Mouse (Mus musculus) neural tube, embryonic 14.5 days (tissue): ENCODE measurements around the gene 4930469K13Rik. TPM values are rescaled to one million over a fixed set of nuclear protein-coding genes. Genes with fewer than 3 reads are reported as not detected.

Experiments
- ATAC-seq: fragments of 200-750 bp; cut with Nextera tagmentation; 2 replicates; pipeline ENCODE4 v1.8.0; 2017; ENCODE audit warnings: low read depth, mild to moderate bottlenecking, moderate TSS enrichment, moderate library complexity
- H3K27ac ChIP-seq: fragments of 300-500 bp; sonication (generic); 2 replicates; pipeline ENCODE4 v1.5.1; 2014; ENCODE audit warnings: low read depth, mild to moderate bottlenecking, control low read depth, low read length, moderate library complexity, mixed read lengths
- H3K27me3 ChIP-seq: fragments of 300-500 bp; sonication (generic); 2 replicates; pipeline ENCODE4 v1.6.1; 2014; ENCODE audit warnings: low read length; ENCODE audit not compliant: control insufficient read depth, insufficient read depth
- H3K36me3 ChIP-seq: fragments of 300-500 bp; sonication (generic); 2 replicates; pipeline ENCODE4 v1.6.1; 2014; ENCODE audit warnings: low read length, mixed read lengths; ENCODE audit not compliant: control insufficient read depth, insufficient read depth
- H3K4me1 ChIP-seq: fragments of 300-500 bp; sonication (generic); 2 replicates; pipeline ENCODE4 v1.6.1; 2014; ENCODE audit warnings: low read length; ENCODE audit not compliant: control insufficient read depth, insufficient read depth
- H3K4me2 ChIP-seq: fragments of 300-500 bp; sonication (generic); 2 replicates; pipeline ENCODE4 v1.6.1; 2014; ENCODE audit warnings: mild to moderate bottlenecking, low read depth, low read length, control low read depth
- H3K4me3 ChIP-seq: fragments of 300-500 bp; sonication (generic); 2 replicates; pipeline ENCODE4 v1.5.1; 2014; ENCODE audit warnings: low read depth, low read length, control low read depth, mixed read lengths
- H3K9ac ChIP-seq: fragments of 300-500 bp; sonication (generic); replicated peaks from 2 replicates; pipeline ENCODE4 v1.6.1; 2014; ENCODE audit warnings: low read depth, mild to moderate bottlenecking, control low read depth, low read length, mixed read lengths
- H3K9me3 ChIP-seq: fragments of 300-500 bp; sonication (generic); 2 replicates; pipeline ENCODE4 v1.6.1; 2016; ENCODE audit warnings: low read length; ENCODE audit not compliant: control insufficient read depth
- WGBS: fragments of 180-500 bp; shearing (Covaris S2); extraction: QIAGEN DNeasy Blood & Tissue Kit; methylation state at CpG from one replicate; pipeline ENCODE4 v1.1.7; 2014; 5-methylcytosine and 5-hydroxymethylcytosine counted together
- polyA plus RNA-seq: library from polyadenylated mRNA; unstranded; fragments of >200 nt; fragmentation: Nextera tagmentation; extraction: Ambion mirVana; gene quantifications from 2 replicates; pipeline ENCODE4 v1.2.1, GENCODE M21; 2014

The 4930469K13Rik gene
- polyA plus RNA-seq, 1 experiment from 2014 or later = 41.4 TPM

GRCm38 (mm10) chr11:34034794-34035193 is 63.6 kb downstream of the 4930469K13Rik start:
- no peak for ATAC-seq
- no peaks in the 10 kb centered on the region for H3K9me3 ChIP-seq
- no peaks in the 10 kb centered on the region for H3K27me3 ChIP-seq
- H3K4me1 ChIP-seq = no peaks in the 10 kb centered on the region
- no peak overlapping the region for H3K4me2 ChIP-seq
- 79% methylated on average over 2 of the region's 2 CpGs for WGBS
- H3K27ac ChIP-seq = no peak overlapping the region
- no peak overlapping the region for H3K9ac ChIP-seq
- no peaks in the 10 kb centered on the region for H3K36me3 ChIP-seq
- H3K4me3 ChIP-seq = no peak overlapping the region

- no peak overlapping the region for H3K9ac ChIP-seq
- ATAC-seq = no peak
- no peaks in the 10 kb centered on the region for H3K9me3 ChIP-seq
- no peaks in the 10 kb centered on the region for H3K4me1 ChIP-seq
- H3K27me3 ChIP-seq = no peaks in the 10 kb centered on the region
- no peaks in the 10 kb centered on the region for H3K36me3 ChIP-seq
- H3K4me3 ChIP-seq = no peak overlapping the region
- no peak overlapping the region for H3K4me2 ChIP-seq
- 94% methylated on average over 5 of the region's 5 CpGs for WGBS
- H3K27ac ChIP-seq = no peak overlapping the region
Observed at GRCm38 (mm10) chr11:34034008-34034505, 64.3 kb downstream of the 4930469K13Rik start.

- 74% methylated on average over 8 of the region's 8 CpGs for WGBS
- Histone ChIP-seq H3K4me1 (no peaks in the 10 kb centered on the region), H3K9me3 (no peaks in the 10 kb centered on the region), H3K27me3 (no peaks in the 10 kb centered on the region), H3K27ac (no peak overlapping the region), H3K4me3 (no peak overlapping the region), H3K36me3 (no peaks in the 10 kb centered on the region), H3K9ac (no peak overlapping the region), H3K4me2 (no peak overlapping the region)
- no peak for ATAC-seq
Observed at GRCm38 (mm10) chr11:34031015-34031805, 67.1 kb downstream of the 4930469K13Rik start.

GRCm38 (mm10) chr11:34029658-34030057 is 68.7 kb downstream of the 4930469K13Rik start:
- Histone ChIP-seq H3K9ac (no peak overlapping the region), H3K4me3 (no peak overlapping the region), H3K27me3 (no peaks in the 10 kb centered on the region), H3K36me3 (no peaks in the 10 kb centered on the region), H3K4me1 (no peaks in the 10 kb centered on the region), H3K4me2 (no peak overlapping the region), H3K27ac (no peak overlapping the region), H3K9me3 (no peaks in the 10 kb centered on the region)
- ATAC-seq = no peak
- WGBS = 65% methylated on average over 5 of the region's 5 CpGs

- Histone ChIP-seq H3K36me3 (no peaks in the 10 kb centered on the region), H3K4me1 (no peaks in the 10 kb centered on the region), H3K4me3 (no peak overlapping the region), H3K27ac (no peak overlapping the region), H3K9ac (no peak overlapping the region), H3K9me3 (no peaks in the 10 kb centered on the region), H3K27me3 (no peaks in the 10 kb centered on the region), H3K4me2 (no peak overlapping the region)
- WGBS = 95% methylated on average over 1 of the region's 1 CpGs
- no peak for ATAC-seq
Observed at GRCm38 (mm10) chr11:34025091-34025490, 73.3 kb downstream of the 4930469K13Rik start.

GRCm38 (mm10) chr11:34012007-34012652 is 86.2 kb downstream of the 4930469K13Rik start:
- 75% methylated on average over 6 of the region's 6 CpGs for WGBS
- ATAC-seq = no peak

GRCm38 (mm10) chr11:34010859-34011172 is 87.5 kb downstream of the 4930469K13Rik start:
- H3K9me3 ChIP-seq = no peaks in the 10 kb centered on the region
- H3K4me2 ChIP-seq = no peak overlapping the region
- no peak overlapping the region for H3K4me3 ChIP-seq
- H3K9ac ChIP-seq = no peak overlapping the region
- no peaks in the 10 kb centered on the region for H3K4me1 ChIP-seq
- H3K36me3 ChIP-seq = no peaks in the 10 kb centered on the region
- H3K27me3 ChIP-seq = no peaks in the 10 kb centered on the region
- H3K27ac ChIP-seq = no peak overlapping the region
- ATAC-seq = no peak
- 87% methylated on average over 4 of the region's 4 CpGs for WGBS

More at GRCm38 (mm10) chr11:34012007-34012652, 86.2 kb downstream of the 4930469K13Rik start:
- no peaks in the 10 kb centered on the region for H3K27me3 ChIP-seq
- H3K4me3 ChIP-seq = no peak overlapping the region
- H3K27ac ChIP-seq = no peak overlapping the region
- H3K9me3 ChIP-seq = no peaks in the 10 kb centered on the region
- no peak overlapping the region for H3K9ac ChIP-seq
- H3K4me2 ChIP-seq = no peak overlapping the region
- no peaks in the 10 kb centered on the region for H3K4me1 ChIP-seq
- H3K36me3 ChIP-seq = no peaks in the 10 kb centered on the region

GRCm38 (mm10) chr11:34010133-34010858 is 88.1 kb downstream of the 4930469K13Rik start:
- no peaks in the 10 kb centered on the region for H3K36me3 ChIP-seq
- no peak overlapping the region for H3K4me3 ChIP-seq
- H3K4me1 ChIP-seq = no peaks in the 10 kb centered on the region
- no peak overlapping the region for H3K9ac ChIP-seq
- no peak overlapping the region for H3K4me2 ChIP-seq
- no peak for ATAC-seq
- H3K27ac ChIP-seq = no peak overlapping the region
- no peaks in the 10 kb centered on the region for H3K27me3 ChIP-seq
- H3K9me3 ChIP-seq = no peaks in the 10 kb centered on the region
- 76% methylated on average over 7 of the region's 7 CpGs for WGBS
